Mouse (Mus musculus): Measurements from ENCODE around the gene Gm11114. TPM values are rescaled to one million over a fixed set of nuclear protein-coding genes. Genes with fewer than 3 reads are reported as not detected.

Gm11114 gene
- total and polyA plus RNA-seq, 3 experiments, result not detected

DNA sequence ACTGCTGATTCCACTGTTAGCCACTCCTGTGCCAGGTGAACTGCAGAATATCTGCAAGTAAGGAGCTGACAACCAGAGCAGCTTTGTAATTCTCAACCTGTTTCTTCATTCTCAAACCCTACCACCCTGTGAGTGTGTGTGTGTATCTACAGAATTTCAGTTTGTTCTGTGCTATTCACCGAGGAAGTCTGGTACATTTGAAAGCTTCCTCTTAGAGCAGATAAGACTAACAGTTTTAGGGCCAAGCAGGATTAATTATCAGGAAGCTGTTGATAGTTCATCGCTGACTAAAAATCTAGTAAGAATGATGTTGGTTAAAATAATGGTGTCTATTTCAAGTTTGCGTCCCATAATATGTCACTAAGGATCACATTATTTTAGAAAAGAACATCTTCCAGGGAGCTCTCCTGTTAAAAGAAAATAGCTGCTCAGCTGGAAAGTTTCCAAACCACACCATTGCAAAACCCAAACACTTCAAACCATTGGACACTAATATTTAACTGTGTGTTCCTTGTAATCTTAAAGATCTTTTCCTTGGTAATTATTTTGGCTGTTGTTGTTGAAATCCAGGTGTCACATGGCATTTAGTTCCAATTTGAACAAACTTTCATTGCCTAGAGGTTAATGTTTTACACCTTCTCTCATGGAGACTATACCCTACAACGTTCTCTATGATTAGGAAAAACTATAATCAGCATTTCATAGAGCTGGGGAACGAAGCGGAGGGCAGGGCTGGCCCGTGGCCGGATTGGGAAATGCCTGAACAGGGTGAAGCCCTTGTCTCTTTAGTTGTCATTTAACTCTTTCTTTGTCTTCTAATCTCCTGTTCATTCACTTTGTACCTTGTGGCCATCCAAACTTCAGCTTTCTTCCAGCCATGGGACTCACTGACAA lies 30.6 kb downstream of the Gm11114 start (continued):
- TF ChIP-seq CTCF (IDR thresholded peaks at IDR 0.05 in 2 of 3, conservative IDR thresholded peaks at IDR 0.05 in 1 of 3; ENCODE audit: control insufficient read depth in 1 of 3, insufficient read depth in 1 of 3, low read depth in 2 of 3, low read length in 3 of 3, poor library complexity in 1 of 3, severe bottlenecking in 1 of 3), result no peak
- TF ChIP-seq ZMIZ1 (IDR thresholded peaks at IDR 0.05; ENCODE audit: low read depth, low read length), result no peak
- TF ChIP-seq GATA1 (IDR thresholded peaks at IDR 0.05; ENCODE audit: low read depth, low read length), result peak; percentile 96
- TF ChIP-seq SIN3A (IDR thresholded peaks at IDR 0.05; ENCODE audit: low read length), result peak; percentile 70

DNA sequence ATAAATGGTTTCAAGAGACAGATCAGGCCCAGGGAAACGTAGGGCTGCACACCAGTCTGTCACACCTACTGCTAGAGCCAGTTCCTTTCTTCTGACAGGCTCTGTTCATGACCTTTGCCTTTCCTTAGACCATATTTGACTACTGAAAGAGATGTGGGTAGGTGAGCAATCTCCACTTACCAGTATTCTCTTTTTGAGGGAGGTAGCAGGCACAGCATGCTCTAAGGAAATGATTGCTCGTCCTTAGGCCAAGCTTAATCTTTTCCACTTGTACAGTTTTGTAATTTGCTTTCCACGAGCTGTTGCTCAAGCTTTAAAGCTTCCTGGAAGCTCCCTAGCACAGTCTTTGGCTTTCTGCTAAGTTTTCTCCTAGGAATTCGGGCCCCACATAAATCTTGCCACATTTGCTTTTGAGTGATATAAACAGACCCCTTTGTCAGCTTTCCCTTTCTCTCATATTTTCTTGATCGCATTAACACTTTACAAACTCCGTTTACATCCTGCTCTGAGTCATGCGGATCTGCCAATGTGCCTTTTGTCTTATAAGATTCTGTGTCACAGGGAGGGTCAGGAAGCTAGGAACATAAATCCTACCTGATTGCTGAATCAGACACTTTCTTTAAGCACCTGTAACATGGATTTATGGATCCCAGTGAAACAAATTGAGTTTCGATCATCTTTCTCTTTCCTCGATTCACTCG lies 35.4 kb downstream of the Gm11114 start:
- no peaks in the 10 kb centered on the region for H3K79me2 ChIP-seq (ENCODE audit: control insufficient read depth, insufficient read depth, low read length, poor library complexity)
- no peak overlapping the region for H3K27ac ChIP-seq (ENCODE audit: control insufficient read depth, low read depth, low read length)
- no peak for DNase-seq (ENCODE audit: low read depth, low spot score)
- no peaks in the 10 kb centered on the region for H3K9me3 ChIP-seq (replicated peaks; ENCODE audit: insufficient read depth, low read length)
- no peak overlapping the region for H3K4me3 ChIP-seq (ENCODE audit: control insufficient read depth in 1 of 2, insufficient read depth in 1 of 2, low read depth in 2 of 2, low read length in 2 of 2)
- no peak overlapping the region for H3K9ac ChIP-seq (ENCODE audit: control insufficient read depth, low read depth, low read length, poor library complexity, severe bottlenecking)
- TF ChIP-seq TAL1 (IDR thresholded peaks at IDR 0.05; ENCODE audit: low read length) (no peak), USF2 (IDR thresholded peaks at IDR 0.05; ENCODE audit: borderline replicate concordance in 1 of 2, insufficient read depth in 1 of 2, low read depth in 1 of 2, low read length in 2 of 2) (no peak), EP300 (IDR thresholded peaks at IDR 0.05; ENCODE audit: low read depth in 1 of 2, low read length in 2 of 2) (no peak), HCFC1 (IDR thresholded peaks at IDR 0.05; ENCODE audit: low read depth, low read length) (no peak), SIN3A (IDR thresholded peaks at IDR 0.05; ENCODE audit: low read length) (no peak), RAD21 (IDR thresholded peaks at IDR 0.05; ENCODE audit: low read depth, low read length) (no peak), CHD2 (IDR thresholded peaks at IDR 0.05; ENCODE audit: low read length) (no peak), ELF1 (IDR thresholded peaks at IDR 0.05; ENCODE audit: low read depth, low read length) (no peak), MAZ (IDR thresholded peaks at IDR 0.05; ENCODE audit: low read depth, low read length) (no peak), MYB (IDR thresholded peaks at IDR 0.05; ENCODE audit: low read depth, low read length) (no peak), ETS1 (IDR thresholded peaks at IDR 0.05; ENCODE audit: low read depth, low read length) (no peak), MYC (IDR thresholded peaks at IDR 0.05; ENCODE audit: low read depth, low read length) (no peak), RCOR1 (IDR thresholded peaks at IDR 0.05; ENCODE audit: low read depth, low read length) (no peak), E2F4 (IDR thresholded peaks at IDR 0.05; ENCODE audit: borderline replicate concordance, low read depth, low read length) (no peak), BHLHE40 (IDR thresholded peaks at IDR 0.05; ENCODE audit: borderline replicate concordance, low read depth, low read length) (no peak), JUND (IDR thresholded peaks at IDR 0.05; ENCODE audit: low read depth, low read length) (no peak)
- peaks cover 0 to 9% of the 10 kb centered on the region in 2 experiments; a peak in 2 of 4 replicates for H3K36me3 ChIP-seq (ENCODE audit: control insufficient read depth in 1 of 2, insufficient read depth in 2 of 2, low read length in 2 of 2)
- no peaks in the 10 kb centered on the region for H3K27me3 ChIP-seq (ENCODE audit: control insufficient read depth in 1 of 2, insufficient read depth in 2 of 2, low read length in 2 of 2)
- peaks cover 0 to 6% of the 10 kb centered on the region in 2 experiments; a peak in 2 of 4 replicates for H3K4me1 ChIP-seq (ENCODE audit: control insufficient read depth in 1 of 2, insufficient read depth in 2 of 2, low read length in 2 of 2)

Measured in MEL (cell line).